Mouse (Mus musculus) forebrain, embryonic 11.5 days (tissue): ENCODE measurements around the gene Birc3. TPM values are rescaled to one million over a fixed set of nuclear protein-coding genes. Genes with fewer than 3 reads are reported as not detected.
A peak's percentile ranks its signal among the peaks of the same experiment; 100 is the strongest.
"Not testable (repeated sequence)": the region's sequence is repeated elsewhere in the genome, so short reads cannot be mapped to it uniquely, and the experiment has no call there.

ENCODE experiments used
- ATAC-seq: fragments of 200-750 bp; cut with Nextera tagmentation; replicated peaks from 2 replicates; pipeline ENCODE4 v1.8.0; 2017; ENCODE audit warnings: moderate TSS enrichment; ENCODE audit not compliant: low FRiP score
- DNase-seq: peaks from one replicate; pipeline ENCODE4 v3.0.0-alpha.2; 2017; ENCODE audit warnings: low spot score
- H3K27ac ChIP-seq: fragments of 300-500 bp; sonication (generic); 2 replicates; pipeline ENCODE4 v1.5.1; 2014; ENCODE audit warnings: low read depth, low read length
- H3K27me3 ChIP-seq: fragments of 300-500 bp; sonication (generic); 2 replicates; pipeline ENCODE4 v1.6.1; 2014; ENCODE audit warnings: mild to moderate bottlenecking, low read length, mixed read lengths; ENCODE audit not compliant: control insufficient read depth, insufficient read depth
- H3K36me3 ChIP-seq: fragments of 300-500 bp; sonication (generic); 2 replicates; pipeline ENCODE4 v1.6.1; 2014; ENCODE audit warnings: mild to moderate bottlenecking, low read length, moderate library complexity, mixed read lengths; ENCODE audit not compliant: control insufficient read depth, insufficient read depth
- H3K4me1 ChIP-seq: fragments of 300-500 bp; sonication (generic); replicated peaks from 2 replicates; pipeline ENCODE4 v1.6.1; 2014; ENCODE audit warnings: low read length, mixed read lengths; ENCODE audit not compliant: control insufficient read depth, insufficient read depth
- H3K4me2 ChIP-seq: fragments of 300-500 bp; sonication (generic); 2 replicates; pipeline ENCODE4 v1.6.1; 2014; ENCODE audit warnings: low read depth, mild to moderate bottlenecking, low read length, moderate library complexity, mixed read lengths; ENCODE audit not compliant: severe bottlenecking
- H3K4me3 ChIP-seq: fragments of 300-500 bp; sonication (generic); 2 replicates; pipeline ENCODE4 v1.5.1; 2014; ENCODE audit warnings: low read depth, low read length
- H3K9ac ChIP-seq: fragments of 300-500 bp; sonication (generic); 2 replicates; pipeline ENCODE4 v1.6.1; 2014; ENCODE audit warnings: low read length
- H3K9me3 ChIP-seq: fragments of 300-500 bp; sonication (generic); 2 replicates; pipeline ENCODE4 v1.6.1; 2016; ENCODE audit warnings: low read length, mixed read lengths; ENCODE audit not compliant: control insufficient read depth
- WGBS: fragments of 180-500 bp; shearing (Covaris S2); extraction: QIAGEN DNeasy Blood & Tissue Kit; methylation state at CpG from one replicate; pipeline ENCODE4 v1.1.7; 2014; 5-methylcytosine and 5-hydroxymethylcytosine counted together
- polyA plus RNA-seq: library from polyadenylated mRNA; unstranded; fragments of >200 nt; fragmentation: Nextera tagmentation; extraction: Ambion mirVana; gene quantifications from 2 replicates; pipeline ENCODE4 v1.2.1, GENCODE M21; 2014

Gene Birc3
- polyA plus RNA-seq, 1 experiment from 2014 or later = 3.2 TPM

GRCm38 (mm10) chr9:7854196-7854595, 18.8 kb downstream of the Birc3 start:
- not testable (repeated sequence) for ATAC-seq
- 71% methylated on average over 14 of the region's 14 CpGs for WGBS

GRCm38 (mm10) chr9:7852346-7853230, 20.4 kb downstream of the Birc3 start:
- Histone ChIP-seq H3K27me3 (no peaks in the 10 kb centered on the region), H3K4me1 (no peaks in the 10 kb centered on the region), H3K9ac (no peak overlapping the region), H3K27ac (no peak overlapping the region), H3K4me3 (no peak overlapping the region), H3K9me3 (no peaks in the 10 kb centered on the region), H3K4me2 (no peak overlapping the region), H3K36me3 (no peaks in the 10 kb centered on the region)
- 76% methylated on average over 4 of the region's 4 CpGs for WGBS
- ATAC-seq = no peak
- no peak for DNase-seq

More at GRCm38 (mm10) chr9:7854196-7854595, 18.8 kb downstream of the Birc3 start:
- DNase-seq, H3K9ac ChIP-seq, H3K27ac ChIP-seq, H3K4me2 ChIP-seq, H3K4me3 ChIP-seq, H3K27me3 ChIP-seq, H3K4me1 ChIP-seq, H3K36me3 ChIP-seq, H3K9me3 ChIP-seq: not testable (repeated sequence)

- H3K27me3 ChIP-seq = no peaks in the 10 kb centered on the region
- H3K4me2 ChIP-seq = no peak overlapping the region
- H3K9ac ChIP-seq = no peak overlapping the region
- no peak overlapping the region for H3K27ac ChIP-seq
- no peak overlapping the region for H3K4me3 ChIP-seq
- 94% methylated on average over 8 of the region's 8 CpGs for WGBS
- no peaks in the 10 kb centered on the region for H3K4me1 ChIP-seq
- ATAC-seq (no peak), DNase-seq (no peak)
- no peaks in the 10 kb centered on the region for H3K9me3 ChIP-seq
- H3K36me3 ChIP-seq = no peaks in the 10 kb centered on the region
Observed at GRCm38 (mm10) chr9:7851841-7852240, 21.1 kb downstream of the Birc3 start.

- Histone ChIP-seq H3K4me2 (no peak overlapping the region), H3K36me3 (no peaks in the 10 kb centered on the region), H3K9ac (no peak overlapping the region), H3K4me3 (no peak overlapping the region), H3K27me3 (no peaks in the 10 kb centered on the region), H3K4me1 (no peaks in the 10 kb centered on the region), H3K27ac (no peak overlapping the region), H3K9me3 (no peaks in the 10 kb centered on the region)
- DNase-seq (no peak), ATAC-seq (no peak)
- 92% methylated on average over 18 of the region's 18 CpGs for WGBS
Observed at GRCm38 (mm10) chr9:7848191-7848590, 24.8 kb downstream of the Birc3 start.

- DNase-seq = no peak
- Histone ChIP-seq H3K4me1 (no peaks in the 10 kb centered on the region), H3K4me2 (no peak overlapping the region), H3K27me3 (no peaks in the 10 kb centered on the region), H3K9ac (no peak overlapping the region), H3K9me3 (no peaks in the 10 kb centered on the region), H3K27ac (no peak overlapping the region), H3K36me3 (no peaks in the 10 kb centered on the region), H3K4me3 (no peak overlapping the region)
- ATAC-seq = no peak
- 80% methylated on average over 1 of the region's 1 CpGs for WGBS
Observed at GRCm38 (mm10) chr9:7846667-7847199, 26.3 kb downstream of the Birc3 start.

- no peak overlapping the region for H3K4me2 ChIP-seq
- H3K36me3 ChIP-seq = no peaks in the 10 kb centered on the region
- ATAC-seq = no peak
- H3K9me3 ChIP-seq = no peaks in the 10 kb centered on the region
- no peak for DNase-seq
- H3K9ac ChIP-seq = no peak overlapping the region
- no peak overlapping the region for H3K4me3 ChIP-seq
- 79% methylated on average over 4 of the region's 4 CpGs for WGBS
- no peaks in the 10 kb centered on the region for H3K4me1 ChIP-seq
- H3K27ac ChIP-seq = no peak overlapping the region
- H3K27me3 ChIP-seq = no peaks in the 10 kb centered on the region
Observed at GRCm38 (mm10) chr9:7845216-7845895, 27.6 kb downstream of the Birc3 start.

- ATAC-seq = no peak
Observed at GRCm38 (mm10) chr9:7841221-7841620, 31.8 kb downstream of the Birc3 start.

GRCm38 (mm10) chr9:7837806-7838440, 35.1 kb downstream of the Birc3 start:
- H3K4me3 ChIP-seq = peak overlapping the region; percentile 38
- WGBS = 24% methylated on average over 14 of the region's 14 CpGs
- H3K4me1 ChIP-seq = no peaks in the 10 kb centered on the region; the same call in 1 of the 2 replicates
- peak overlapping the region; percentile 97 for H3K27ac ChIP-seq
- peak overlapping the region; percentile 84 for H3K9ac ChIP-seq
- H3K4me2 ChIP-seq = peak overlapping the region; percentile 77
- ATAC-seq (peak; percentile 31), DNase-seq (peak; percentile 65)
- H3K27me3 ChIP-seq = no peaks in the 10 kb centered on the region
- no peaks in the 10 kb centered on the region for H3K9me3 ChIP-seq
- H3K36me3 ChIP-seq = peaks cover 8% of the 10 kb centered on the region; the same call in 1 of the 2 replicates

More at GRCm38 (mm10) chr9:7841221-7841620, 31.8 kb downstream of the Birc3 start:
- H3K9ac ChIP-seq = no peak overlapping the region
- H3K27ac ChIP-seq = no peak overlapping the region
- WGBS = 73% methylated on average over 6 of the region's 6 CpGs
- H3K4me1 ChIP-seq = no peaks in the 10 kb centered on the region
- DNase-seq = no peak
- H3K4me2 ChIP-seq = no peak overlapping the region
- H3K36me3 ChIP-seq = no peaks in the 10 kb centered on the region
- no peaks in the 10 kb centered on the region for H3K27me3 ChIP-seq
- H3K9me3 ChIP-seq = no peaks in the 10 kb centered on the region
- H3K4me3 ChIP-seq = no peak overlapping the region
